Mouse (Mus musculus) MEL (cell line): ENCODE measurements around the gene Nme3.
A peak's percentile ranks its signal among the peaks of the same experiment; 100 is the strongest.

Source experiments
- CHD1 ChIP-seq: IDR thresholded peaks from 2 replicates; pipeline ENCODE4 v1.6.1; 2012; ENCODE audit warnings: low read depth, mild to moderate bottlenecking, inconsistent platforms, low read length, improper control_type of control experiment
- CTCF ChIP-seq, 3 experiments: IDR thresholded peaks in 2 of 3; conservative IDR thresholded peaks in 1 of 3; 2 replicates each; pipeline ENCODE4 v1.5.1; 2011 to 2012; ENCODE audit warnings: low read length in 3 of 3, low read depth in 2 of 3, mild to moderate bottlenecking in 2 of 3, improper control_type of control experiment in 1 of 3, inconsistent platforms in 1 of 3, mixed read lengths in 1 of 3, moderate library complexity in 1 of 3; ENCODE audit not compliant: control insufficient read depth in 1 of 3, insufficient read depth in 1 of 3, poor library complexity in 1 of 3, severe bottlenecking in 1 of 3
- E2F4 ChIP-seq: IDR thresholded peaks from 2 replicates; pipeline ENCODE4 v1.6.1; 2011; ENCODE audit warnings: low read depth, low read length, improper control_type of control experiment, borderline replicate concordance
- HCFC1 ChIP-seq: IDR thresholded peaks from 2 replicates; pipeline ENCODE4 v1.6.1; 2012; ENCODE audit warnings: low read depth, mild to moderate bottlenecking, inconsistent platforms, low read length, improper control_type of control experiment, moderate library complexity
- MAFK ChIP-seq: IDR thresholded peaks from 2 replicates; pipeline ENCODE4 v1.6.1; 2011; ENCODE audit warnings: low read depth, mild to moderate bottlenecking, low read length, improper control_type of control experiment, borderline replicate concordance
- MAZ ChIP-seq: IDR thresholded peaks from 2 replicates; pipeline ENCODE4 v1.6.1; 2012; ENCODE audit warnings: low read depth, mild to moderate bottlenecking, inconsistent platforms, low read length, improper control_type of control experiment
- NELFE ChIP-seq: IDR thresholded peaks from 2 replicates; pipeline ENCODE4 v1.6.1; 2011; ENCODE audit warnings: low read depth, low read length, improper control_type of control experiment
- POLR2A ChIP-seq, 2 experiments: IDR thresholded peaks; 2 replicates each; pipeline ENCODE4 v1.6.1; 2011 to 2012; ENCODE audit warnings: low read length in 2 of 2, mild to moderate bottlenecking in 2 of 2, control low read depth in 1 of 2, improper control_type of control experiment in 1 of 2, low read depth in 1 of 2, moderate library complexity in 1 of 2; ENCODE audit not compliant: control insufficient read depth in 1 of 2, insufficient read depth in 1 of 2, poor library complexity in 1 of 2
- USF1 ChIP-seq: IDR thresholded peaks from 2 replicates; pipeline ENCODE4 v1.6.1; 2014; ENCODE audit warnings: low read depth, mild to moderate bottlenecking, inconsistent platforms, low read length, improper control_type of control experiment, moderate library complexity
- ZC3H11A ChIP-seq: IDR thresholded peaks from 2 replicates; pipeline ENCODE4 v1.6.1; 2012; ENCODE audit warnings: low read depth, mild to moderate bottlenecking, inconsistent platforms, low read length, improper control_type of control experiment

GRCm38 (mm10) chr17:24902671-24903474, 6.6 kb downstream of the Nme3 start:
- TF ChIP-seq MAZ (no peak), POLR2A (IDR thresholded peaks at IDR 0.05; ENCODE audit: control insufficient read depth in 1 of 2, insufficient read depth in 1 of 2, low read depth in 1 of 2, low read length in 2 of 2, poor library complexity in 1 of 2) (no peak), CHD1 (no peak), E2F4 (no peak), MAFK (no peak), HCFC1 (no peak), ZC3H11A (no peak), NELFE (no peak), CTCF (IDR thresholded peaks at IDR 0.05 in 2 of 3, conservative IDR thresholded peaks at IDR 0.05 in 1 of 3; ENCODE audit: control insufficient read depth in 1 of 3, insufficient read depth in 1 of 3, low read depth in 2 of 3, low read length in 3 of 3, poor library complexity in 1 of 3, severe bottlenecking in 1 of 3) (peak; percentile 59 to 83 (median 72)), USF1 (no peak)
